Mouse (Mus musculus) urinary bladder, postnatal 10 days (tissue): ENCODE measurements around the gene Abhd16a.

ENCODE experiments used
- DNase-seq: peaks from one replicate; pipeline ENCODE4 v3.0.0; 2022; ENCODE audit warnings: low spot score

The Abhd16a gene

GRCm38 (mm10) chr17:35060071-35060470, 29.0 kb upstream of the Abhd16a start:
- DNase-seq: no peak

DNA sequence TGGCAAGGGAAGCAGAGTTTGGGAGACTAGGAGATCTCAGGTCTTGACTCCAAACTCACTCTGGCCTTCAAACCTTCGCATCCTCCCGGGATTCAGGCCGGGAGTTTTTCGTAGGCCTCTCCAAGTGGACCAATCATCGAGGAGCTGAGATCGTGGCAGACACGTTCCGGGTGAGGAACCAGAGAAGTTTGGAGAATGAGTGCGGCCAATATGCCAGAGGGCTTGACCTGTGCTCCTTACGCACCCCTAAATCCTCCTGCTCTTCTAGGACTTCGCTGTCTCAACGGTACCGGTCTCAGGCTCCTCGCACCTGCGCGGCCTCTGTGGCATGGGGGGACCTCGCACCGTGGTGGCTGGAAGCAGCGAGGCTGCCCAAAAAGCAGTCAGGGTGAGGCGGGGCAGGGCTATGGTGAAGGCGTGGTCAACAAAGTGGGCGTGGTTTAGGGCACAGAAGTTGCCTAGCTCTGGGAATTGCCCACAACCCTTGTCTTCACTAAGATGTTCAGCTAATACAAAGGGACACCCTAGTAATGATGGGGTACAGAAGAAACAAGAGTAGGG, 28.2 kb upstream of the Abhd16a start:
- no peak for DNase-seq

GRCm38 (mm10) chr17:35061299-35061698, 27.8 kb upstream of the Abhd16a start:
- DNase-seq: no peak

- DNase-seq: no peak
Measured at GRCm38 (mm10) chr17:35063466-35063865, 25.6 kb upstream of the Abhd16a start.

GRCm38 (mm10) chr17:35064378-35064877, 24.6 kb upstream of the Abhd16a start:
- DNase-seq: no peak

- no peak for DNase-seq
Measured at GRCm38 (mm10) chr17:35064951-35065947, 23.8 kb upstream of the Abhd16a start, which contains the start of gene Ly6g6c. Gene Ly6g6c (plus strand): TSS chr17:35065388.

GRCm38 (mm10) chr17:35066084-35066483, 23.0 kb upstream of the Abhd16a start, which contains the start of gene Mpig6b:
Gene Mpig6b (minus strand): TSS chr17:35066184.
- DNase-seq: no peak

DNA sequence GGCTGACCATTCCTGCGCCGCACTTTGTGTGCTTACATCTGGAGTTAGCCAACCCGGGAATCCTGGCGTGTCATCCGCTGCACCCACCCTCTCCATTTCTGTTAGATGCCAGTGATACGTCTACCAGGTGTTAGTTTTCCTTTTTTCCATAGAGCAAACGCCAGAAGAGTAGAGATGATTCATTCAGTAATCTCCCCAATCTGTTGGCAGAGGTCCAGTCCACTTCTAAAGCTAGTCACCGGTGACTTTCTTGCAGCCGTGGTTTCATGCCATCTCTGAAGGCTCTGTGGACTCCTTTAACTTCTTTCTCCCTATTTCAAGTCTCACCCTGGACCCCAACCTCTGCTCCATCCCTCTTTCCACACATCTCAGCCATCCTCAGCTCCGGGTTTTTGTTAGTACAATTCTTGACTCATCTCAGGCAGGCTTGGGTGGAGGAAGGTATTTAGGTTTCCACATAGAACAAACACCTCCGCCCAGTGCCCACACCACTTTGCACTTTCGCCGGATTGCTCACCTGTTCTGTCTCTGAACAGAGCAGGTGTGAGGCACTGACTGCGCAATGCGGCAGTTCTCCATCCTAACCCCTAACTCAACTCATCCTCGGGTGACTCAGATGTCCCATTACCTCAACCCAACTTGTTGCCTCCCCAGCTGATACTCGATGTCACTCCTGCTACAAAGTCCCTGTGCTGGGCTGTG, 20.7 kb upstream of the Abhd16a start:
- no peak for DNase-seq

DNA sequence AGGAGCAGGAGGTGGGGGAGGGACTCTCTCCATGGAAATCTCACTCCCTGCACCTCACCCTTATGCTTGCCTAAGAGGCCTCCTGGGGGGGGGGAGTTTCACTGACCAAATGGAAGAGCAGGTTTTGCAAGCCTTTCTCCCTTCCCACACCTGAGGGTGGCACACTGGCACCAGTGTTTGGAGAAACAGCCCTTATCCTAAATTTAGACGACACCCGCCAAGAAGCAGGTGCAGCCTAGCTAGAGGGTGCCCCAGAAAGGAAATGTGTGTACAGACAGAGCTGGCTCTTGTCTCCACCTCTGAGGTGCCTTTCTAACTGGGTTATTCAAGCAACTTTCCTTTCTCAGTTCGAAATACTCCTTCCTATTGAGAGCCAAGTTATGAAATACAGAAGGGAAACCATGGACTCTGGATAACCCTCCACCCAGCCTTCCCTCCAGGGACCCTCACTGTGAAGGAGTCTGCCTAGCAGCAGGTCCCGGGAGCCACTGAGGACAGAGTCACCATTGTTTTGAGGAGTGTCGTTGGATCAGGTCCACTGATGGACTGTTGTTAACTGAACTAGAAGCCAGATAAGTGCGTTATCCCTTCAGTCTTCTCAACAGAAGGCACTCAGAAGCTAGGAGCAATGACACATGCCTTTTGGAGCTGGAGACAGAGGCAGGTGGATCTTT, 18.4 kb upstream of the Abhd16a start:
- no peak for DNase-seq

DNA sequence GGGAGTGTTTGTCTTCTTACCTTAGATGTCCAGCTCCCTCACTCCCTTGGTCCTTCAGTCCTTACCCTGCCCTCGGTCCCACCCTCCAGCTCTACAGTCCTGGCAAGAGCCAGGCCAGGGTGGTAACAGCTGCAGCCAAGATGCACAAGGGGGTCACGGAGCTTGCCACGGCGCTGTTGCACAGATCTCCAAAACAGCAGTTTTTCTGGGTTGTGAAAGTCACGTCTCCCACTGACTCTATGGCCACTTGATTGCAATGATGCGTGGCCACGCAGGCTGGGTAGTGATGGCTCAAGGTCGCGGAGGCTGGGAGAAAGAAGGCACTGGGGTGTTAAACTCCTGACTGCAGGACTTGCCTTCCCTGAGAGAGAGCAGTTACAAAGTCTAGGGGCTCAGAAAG, 17.6 kb upstream of the Abhd16a start:
- DNase-seq: no peak

DNA sequence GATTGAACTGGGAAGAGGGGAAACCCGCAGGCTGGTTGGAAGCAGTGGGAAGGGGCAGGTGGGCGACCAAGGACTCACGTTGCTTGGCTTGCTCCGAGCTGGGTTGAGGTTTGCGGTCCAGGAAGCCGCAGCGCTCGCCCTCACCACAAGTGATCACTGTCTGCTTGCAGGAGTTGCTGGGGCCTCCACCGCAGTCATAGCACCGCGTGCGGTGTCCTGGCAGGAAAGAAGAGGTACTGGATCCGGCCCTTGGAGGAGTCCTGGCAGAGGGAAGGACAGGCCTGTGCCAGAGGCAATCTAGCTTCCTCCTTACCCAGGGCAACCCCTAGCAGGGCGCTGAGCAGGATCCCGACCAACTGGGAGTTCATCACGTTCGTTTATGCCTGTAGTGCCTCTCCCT, 15.0 kb upstream of the Abhd16a start:
- no peak for DNase-seq

DNA sequence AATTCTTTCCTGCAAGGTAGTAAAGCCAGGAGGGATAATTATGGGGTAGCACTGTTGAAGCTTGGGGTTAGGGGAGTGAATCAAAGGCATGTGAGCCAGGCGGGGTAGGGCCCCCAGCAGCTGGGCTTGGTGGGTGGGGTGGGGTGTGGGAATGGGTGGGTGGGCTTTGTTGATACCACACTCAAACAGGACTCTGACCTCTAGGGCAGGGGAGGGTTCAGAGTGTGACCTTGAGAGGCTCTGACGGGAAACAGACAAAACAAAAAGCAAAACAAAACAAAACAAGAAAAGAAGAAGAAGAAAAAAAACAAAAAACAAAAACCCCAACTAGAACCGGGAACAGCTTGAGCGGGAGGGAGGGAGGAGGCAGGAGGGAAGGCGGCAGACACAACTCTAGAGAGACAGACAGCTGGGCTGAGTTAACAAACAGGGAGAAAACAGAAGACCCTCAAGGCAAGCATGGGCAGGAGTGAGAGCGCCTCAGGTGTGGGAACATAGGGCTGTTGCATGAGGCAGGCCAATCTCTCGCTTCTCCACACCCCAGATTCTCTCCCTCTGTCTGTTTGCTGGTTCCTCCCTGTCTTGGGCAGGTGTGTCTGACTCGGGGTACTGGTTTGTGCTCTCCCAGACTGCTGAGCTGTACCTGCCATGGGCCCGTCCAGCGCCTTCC, 12.4 kb upstream of the Abhd16a start, which contains the start of gene Ly6g6e:
Ly6g6e (plus strand) TSS at position 396 of the 670 bp plus-strand sequence.
- DNase-seq: no peak

- DNase-seq: no peak
Measured at GRCm38 (mm10) chr17:35077285-35077684, 11.8 kb upstream of the Abhd16a start.

DNA sequence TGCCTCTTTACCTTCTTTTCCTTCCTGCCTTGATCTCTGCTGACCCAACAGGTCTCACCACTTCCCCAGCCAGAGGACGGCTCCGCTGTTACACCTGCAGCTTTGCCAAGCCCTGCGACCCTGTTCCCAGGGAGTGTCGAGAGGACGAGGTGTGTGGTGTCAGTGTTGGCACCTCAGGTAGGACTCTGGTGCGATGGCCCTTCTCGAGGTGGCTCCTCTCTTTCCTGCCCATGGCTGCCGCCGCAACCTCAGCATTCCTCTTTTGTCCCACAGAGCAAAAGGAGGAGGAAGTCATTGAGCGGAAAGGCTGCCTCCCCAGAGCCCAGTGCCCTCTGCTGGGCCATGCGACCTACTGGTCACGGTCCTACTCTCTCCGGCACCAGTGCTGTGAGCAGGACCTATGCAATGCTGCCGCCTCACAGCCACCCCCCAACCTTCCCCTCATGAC, 11.3 kb upstream of the Abhd16a start, which contains the start of gene Ly6g6d:
Ly6g6d (minus strand) TSS at position 280 of the 448 bp plus-strand sequence.
- DNase-seq: no peak

DNA sequence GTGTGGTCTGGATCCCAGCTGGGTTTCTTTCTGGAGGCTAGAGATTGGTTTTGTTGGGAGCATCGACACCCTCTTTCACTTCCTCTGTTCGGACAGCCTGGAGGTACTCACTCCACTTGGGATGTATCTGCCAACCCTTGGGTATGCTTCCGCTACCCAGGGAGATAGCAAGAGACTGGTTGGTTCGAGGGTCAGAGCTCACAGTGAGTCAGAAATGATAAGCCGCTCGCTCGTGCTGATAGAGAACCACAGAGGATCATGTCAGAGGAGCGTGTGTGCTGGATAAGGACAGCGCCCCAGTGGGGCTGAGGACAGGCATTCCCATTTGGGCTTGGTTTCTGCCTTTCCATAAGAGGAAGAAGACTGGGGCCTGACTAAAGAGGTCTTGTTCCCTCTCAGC, 9.3 kb upstream of the Abhd16a start:
- no peak for DNase-seq

GRCm38 (mm10) chr17:35080248-35080647, 8.8 kb upstream of the Abhd16a start:
- no peak for DNase-seq

- no peak for DNase-seq
Measured at GRCm38 (mm10) chr17:35080710-35081109, 8.4 kb upstream of the Abhd16a start.

DNA sequence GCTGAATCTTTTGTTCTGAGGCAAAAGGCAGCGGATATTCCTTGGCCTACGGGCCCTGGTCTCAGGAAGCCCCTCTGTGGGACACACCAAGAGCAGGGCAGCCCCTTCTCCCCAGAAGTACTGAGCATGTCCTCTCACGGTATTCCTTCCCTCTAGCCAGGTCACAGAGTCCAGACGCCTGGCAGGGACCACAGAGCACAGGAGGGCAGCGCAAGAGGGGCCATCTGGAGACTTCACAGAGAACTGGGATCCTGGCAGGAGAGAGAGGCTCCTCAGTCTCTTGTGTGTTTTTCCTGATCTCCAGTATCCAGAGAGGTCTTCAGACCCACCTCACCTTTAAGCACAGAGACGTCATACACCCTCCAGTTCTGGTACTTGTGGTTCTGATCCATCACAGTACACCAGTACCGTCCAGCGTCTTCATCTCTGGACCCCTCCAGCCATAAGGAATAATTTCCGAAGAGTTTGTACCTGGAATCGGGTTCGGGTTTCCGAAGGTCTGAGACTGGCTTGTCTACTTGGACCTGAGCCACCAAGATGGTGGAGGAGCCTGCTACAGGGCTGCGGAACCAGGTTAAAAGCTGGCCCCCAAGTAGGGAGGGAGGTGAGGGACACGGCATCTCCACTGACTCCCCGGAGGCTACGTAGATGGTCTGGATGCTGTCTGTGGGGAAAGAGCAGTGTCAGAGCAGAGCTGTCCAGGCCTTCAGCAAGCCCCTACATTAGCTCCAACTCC, 6.1 kb upstream of the Abhd16a start:
- DNase-seq: no peak

- no peak for DNase-seq
Measured at GRCm38 (mm10) chr17:35083929-35084497, 5.0 kb upstream of the Abhd16a start.
